Mouse (Mus musculus) forebrain, embryonic 15.5 days (tissue): Measurements from ENCODE around the gene Decr2. TPM values are rescaled to one million over a fixed set of nuclear protein-coding genes. Genes with fewer than 3 reads are reported as not detected.
"Not testable (repeated sequence)": the region's sequence is repeated elsewhere in the genome, so short reads cannot be mapped to it uniquely, and the experiment has no call there.

Source experiments
- ATAC-seq: fragments of 200-750 bp; cut with Nextera tagmentation; replicated peaks from 2 replicates; pipeline ENCODE4 v1.8.0; 2017; ENCODE audit warnings: mild to moderate bottlenecking, moderate TSS enrichment, moderate library complexity
- H3K27ac ChIP-seq: fragments of 300-500 bp; sonication (generic); replicated peaks from 2 replicates; pipeline ENCODE4 v1.5.1; 2015; ENCODE audit warnings: mild to moderate bottlenecking, inconsistent platforms
- H3K27me3 ChIP-seq: fragments of 300-500 bp; sonication (generic); 2 replicates; pipeline ENCODE4 v1.6.1; 2015; ENCODE audit warnings: inconsistent platforms
- H3K36me3 ChIP-seq: fragments of 300-500 bp; sonication (generic); 2 replicates; pipeline ENCODE4 v1.6.1; 2015; ENCODE audit warnings: mild to moderate bottlenecking, inconsistent platforms
- H3K4me1 ChIP-seq: fragments of 300-500 bp; sonication (generic); 2 replicates; pipeline ENCODE4 v1.6.1; 2015; ENCODE audit warnings: inconsistent platforms
- H3K4me2 ChIP-seq: fragments of 300-500 bp; sonication (generic); replicated peaks from 2 replicates; pipeline ENCODE4 v1.6.1; 2015; ENCODE audit warnings: mild to moderate bottlenecking, inconsistent platforms
- H3K4me3 ChIP-seq: fragments of 300-500 bp; sonication (generic); 2 replicates; pipeline ENCODE4 v1.5.1; 2015; ENCODE audit warnings: mild to moderate bottlenecking, inconsistent platforms
- H3K9ac ChIP-seq: fragments of 300-500 bp; sonication (generic); replicated peaks from 2 replicates; pipeline ENCODE4 v1.6.1; 2015; ENCODE audit warnings: mild to moderate bottlenecking, inconsistent platforms
- H3K9me3 ChIP-seq: fragments of 300-500 bp; sonication (generic); 2 replicates; pipeline ENCODE4 v1.6.1; 2016; ENCODE audit warnings: inconsistent platforms
- WGBS: fragments of 180-500 bp; shearing (Covaris S2); methylation state at CpG from one replicate; pipeline ENCODE4 v1.1.7; 2015; ENCODE audit warnings: mixed read lengths; 5-methylcytosine and 5-hydroxymethylcytosine counted together
- polyA plus RNA-seq: library from polyadenylated mRNA; unstranded; fragments of >200 nt; fragmentation: Nextera tagmentation; extraction: Ambion mirVana; gene quantifications from 2 replicates; pipeline ENCODE4 v1.2.1, GENCODE M21; 2015

Decr2 gene
- polyA plus RNA-seq, 1 experiment from 2014 or later, result 29.1 TPM

GRCm38 (mm10) chr17:26110156-26110555 is 20.0 kb upstream of the Decr2 start:
- Histone ChIP-seq H3K36me3 (no peaks in the 10 kb centered on the region), H3K27ac (no peak overlapping the region), H3K27me3 (peaks cover 21% of the 10 kb centered on the region), H3K9me3 (no peaks in the 10 kb centered on the region), H3K9ac (no peak overlapping the region), H3K4me2 (no peak overlapping the region), H3K4me1 (peaks cover 6% of the 10 kb centered on the region), H3K4me3 (no peak overlapping the region)
- WGBS, result 14% methylated on average over 4 of the region's 4 CpGs
- ATAC-seq, result no peak

- Histone ChIP-seq H3K9me3 (no peaks in the 10 kb centered on the region), H3K27me3 (0 out of 2 replicates have a peak, but pooled peaks cover 1% of the 10 kb centered on the region), H3K36me3 (no peaks in the 10 kb centered on the region), H3K4me2 (no peak overlapping the region), H3K27ac (no peak overlapping the region), H3K4me1 (no peaks in the 10 kb centered on the region), H3K9ac (no peak overlapping the region), H3K4me3 (no peak overlapping the region)
- ATAC-seq, result no peak
- WGBS, result 73% methylated on average over 3 of the region's 4 CpGs
These were observed 15.5 kb upstream of the Decr2 start for GRCm38 (mm10) chr17:26105619-26106018.

GRCm38 (mm10) chr17:26101478-26101877 is 11.3 kb upstream of the Decr2 start:
- H3K36me3 ChIP-seq, result no peaks in the 10 kb centered on the region
- 40% methylated on average over 4 of the region's 4 CpGs for WGBS
- no peaks in the 10 kb centered on the region for H3K4me1 ChIP-seq
- H3K9ac ChIP-seq, result no peak overlapping the region
- H3K27ac ChIP-seq, result no peak overlapping the region
- no peak overlapping the region for H3K4me2 ChIP-seq
- no peaks in the 10 kb centered on the region for H3K27me3 ChIP-seq
- ATAC-seq, result no peak
- no peaks in the 10 kb centered on the region for H3K9me3 ChIP-seq
- H3K4me3 ChIP-seq, result no peak overlapping the region

DNA sequence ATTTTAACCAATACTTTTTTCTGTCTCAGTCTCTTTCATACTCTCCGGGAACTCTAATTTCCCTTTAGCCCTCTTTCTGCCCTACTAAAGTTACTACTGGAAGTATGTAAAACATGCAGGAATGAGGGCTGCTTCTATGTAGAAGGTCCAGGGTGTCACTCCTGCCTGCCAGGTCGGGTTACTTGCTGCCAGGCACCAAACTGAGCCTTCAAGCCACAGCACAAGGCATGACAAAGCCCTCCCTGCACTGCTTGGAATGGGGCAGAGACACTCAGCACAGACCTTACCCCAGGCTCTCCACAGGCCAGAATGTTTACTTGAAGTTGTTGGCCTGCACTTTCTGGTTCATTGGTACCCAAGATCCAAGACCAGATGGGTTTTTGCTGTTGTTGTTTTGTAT is 10.0 kb upstream of the Decr2 start:
- H3K4me2 ChIP-seq, result no peak overlapping the region
- H3K36me3 ChIP-seq, result no peaks in the 10 kb centered on the region
- H3K4me3 ChIP-seq, result no peak overlapping the region
- 43% methylated on average over 2 of the region's 2 CpGs for WGBS
- no peak for ATAC-seq
- H3K27ac ChIP-seq, result no peak overlapping the region
- peaks cover 6% of the 10 kb centered on the region for H3K4me1 ChIP-seq
- H3K9me3 ChIP-seq, result no peaks in the 10 kb centered on the region
- no peak overlapping the region for H3K9ac ChIP-seq
- no peaks in the 10 kb centered on the region for H3K27me3 ChIP-seq

DNA sequence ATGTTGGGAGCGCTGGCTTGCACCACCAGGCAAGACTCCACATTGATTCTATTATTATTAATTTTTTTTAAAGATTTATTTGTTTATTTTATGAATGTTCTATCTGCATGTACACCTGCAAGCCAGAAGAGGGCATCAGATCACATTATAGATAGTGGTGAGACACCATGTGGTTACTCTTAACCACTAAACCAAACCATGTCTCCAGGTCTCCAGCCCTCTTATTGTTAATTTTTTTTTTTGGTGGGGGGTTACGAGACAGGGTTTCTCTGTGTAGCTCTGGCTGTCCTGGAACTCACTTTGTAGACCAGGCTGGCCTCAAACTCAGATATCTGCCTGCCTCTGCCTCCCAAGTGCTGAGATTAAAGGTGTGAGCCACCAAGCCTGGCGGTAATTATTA is 9.2 kb upstream of the Decr2 start:
- H3K9ac ChIP-seq, H3K27ac ChIP-seq, ATAC-seq, H3K9me3 ChIP-seq, H3K4me3 ChIP-seq, H3K36me3 ChIP-seq, H3K27me3 ChIP-seq, H3K4me2 ChIP-seq: not testable (repeated sequence)
- peaks cover 13% of the 10 kb centered on the region for H3K4me1 ChIP-seq
- 54% methylated on average over 3 of the region's 3 CpGs for WGBS

- no peak for ATAC-seq
- Histone ChIP-seq H3K4me1 (peaks cover 13% of the 10 kb centered on the region), H3K4me3 (no peak overlapping the region), H3K4me2 (no peak overlapping the region), H3K27ac (no peak overlapping the region), H3K36me3 (no peaks in the 10 kb centered on the region), H3K9ac (no peak overlapping the region), H3K9me3 (no peaks in the 10 kb centered on the region), H3K27me3 (no peaks in the 10 kb centered on the region)
- WGBS, result 92% methylated on average over 7 of the region's 7 CpGs
These were observed 8.3 kb upstream of the Decr2 start for GRCm38 (mm10) chr17:26098461-26098860.

DNA sequence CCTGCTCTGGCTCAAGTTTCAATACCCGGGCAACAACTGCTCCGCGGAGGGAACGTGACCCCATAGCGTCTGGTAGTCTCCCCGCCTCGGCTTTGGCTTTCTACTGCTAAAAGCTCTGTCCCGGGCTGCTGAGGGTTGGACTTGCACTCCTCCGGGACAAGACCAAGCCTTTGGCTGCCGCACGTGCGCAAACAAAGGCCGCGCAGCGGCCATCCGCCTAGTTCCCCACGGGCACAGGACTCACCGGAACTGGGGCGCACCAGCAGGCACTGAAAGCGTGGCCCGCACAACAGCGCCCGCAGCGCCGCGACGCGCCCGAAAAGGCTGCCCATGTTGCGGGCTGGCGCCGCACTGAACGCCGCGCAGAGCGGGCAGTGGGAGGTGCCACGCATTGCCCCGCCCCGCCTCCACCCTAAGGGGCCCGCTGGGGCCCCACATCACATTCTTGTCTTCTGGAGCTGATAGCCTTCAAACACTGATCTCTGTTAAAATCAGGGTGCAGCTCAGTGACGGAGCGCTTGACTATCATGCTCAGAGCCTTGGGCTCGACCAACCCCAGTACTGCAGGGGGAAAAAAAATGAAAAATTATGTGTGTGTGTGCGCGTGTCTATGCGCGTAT is 5.1 kb upstream of the Decr2 start, which contains the start of gene Nme4:
Gene Nme4, minus strand, starts transcription at position 482 of the 620 bp plus-strand sequence.
- no peaks in the 10 kb centered on the region for H3K9me3 ChIP-seq
- peak within 1 kb of the TSS; percentile 63 for H3K27ac ChIP-seq
- ATAC-seq, result peak; percentile 86
- H3K4me1 ChIP-seq, result peaks cover 13% of the 10 kb centered on the region
- no peaks in the 10 kb centered on the region for H3K27me3 ChIP-seq
- WGBS, result 3% methylated on average over 47 of the region's 47 CpGs
- peak within 1 kb of the TSS; percentile 72 for H3K9ac ChIP-seq
- H3K36me3 ChIP-seq, result no peaks in the 10 kb centered on the region
- peak within 1 kb of the TSS; percentile 58 for H3K4me3 ChIP-seq
- H3K4me2 ChIP-seq, result peak within 1 kb of the TSS; percentile 81

DNA sequence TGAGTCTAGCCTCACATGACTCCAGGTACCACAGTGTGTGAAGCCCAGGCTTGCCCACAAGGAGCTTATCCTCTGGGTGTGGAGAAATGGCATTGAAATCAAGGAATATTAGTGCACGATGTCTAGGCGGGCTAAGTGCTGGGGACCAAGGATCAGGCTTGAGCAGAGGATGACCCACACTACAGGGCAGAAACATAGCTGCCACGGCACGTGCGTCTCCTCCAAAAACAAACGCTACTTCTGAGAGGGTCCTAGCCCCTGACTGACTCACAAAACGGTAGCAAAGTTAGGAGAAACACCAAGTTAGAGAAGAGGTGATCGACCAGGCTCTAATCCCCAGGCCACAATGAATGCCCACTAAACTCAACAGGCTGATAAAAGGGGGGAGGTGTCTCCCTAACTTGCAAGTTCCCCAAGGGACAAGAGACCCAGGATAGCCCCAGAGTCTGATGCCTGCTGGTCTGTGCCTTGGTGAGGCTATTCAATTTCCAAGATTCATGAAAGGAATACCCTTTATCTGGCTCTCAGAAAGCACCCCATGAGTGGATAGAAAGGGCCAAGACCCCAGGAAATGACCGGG is 4.5 kb upstream of the Decr2 start:
- H3K27me3 ChIP-seq, result no peaks in the 10 kb centered on the region
- no peak for ATAC-seq
- H3K9me3 ChIP-seq, result no peaks in the 10 kb centered on the region
- peak overlapping the region; percentile 58 for H3K4me3 ChIP-seq
- no peaks in the 10 kb centered on the region for H3K36me3 ChIP-seq
- 22% methylated on average over 9 of the region's 9 CpGs for WGBS
- H3K9ac ChIP-seq, result peak overlapping the region; percentile 72
- peaks cover 13% of the 10 kb centered on the region for H3K4me1 ChIP-seq
- H3K4me2 ChIP-seq, result peak overlapping the region; percentile 81
- H3K27ac ChIP-seq, result peak overlapping the region; percentile 63; the same call in 1 of the 2 replicates

GRCm38 (mm10) chr17:26087059-26087564 is 3.0 kb downstream of the Decr2 start:
- Histone ChIP-seq H3K27ac (no peak overlapping the region), H3K27me3 (no peaks in the 10 kb centered on the region), H3K4me2 (no peak overlapping the region), H3K4me1 (no peaks in the 10 kb centered on the region; the same call in 1 of the 2 replicates), H3K4me3 (no peak overlapping the region), H3K9me3 (no peaks in the 10 kb centered on the region), H3K36me3 (0 out of 2 replicates have a peak, but pooled peaks cover 3% of the 10 kb centered on the region), H3K9ac (no peak overlapping the region)
- WGBS, result 94% methylated on average over 9 of the region's 9 CpGs
- ATAC-seq, result no peak

DNA sequence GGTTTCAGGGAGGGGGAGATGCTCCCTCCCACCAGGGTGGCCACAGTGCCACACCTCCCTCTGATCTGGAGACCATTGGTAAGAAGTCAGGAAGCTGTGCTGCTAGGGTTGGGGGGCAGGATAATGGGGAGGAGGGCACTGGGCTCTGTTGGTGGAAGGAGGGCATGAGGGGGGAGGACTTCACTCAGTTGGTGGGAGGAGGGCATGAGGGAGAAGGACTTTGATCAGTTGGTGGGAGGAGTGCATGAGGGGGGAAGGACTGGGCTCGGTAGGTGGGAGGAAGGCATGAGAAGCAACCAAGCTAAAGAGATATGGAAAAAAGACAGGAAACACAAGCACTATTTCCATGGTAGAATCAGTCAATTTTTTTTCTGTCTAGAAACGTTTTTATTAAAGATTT is 9.3 kb downstream of the Decr2 start:
- Histone ChIP-seq H3K4me2 (no peak overlapping the region), H3K9ac (no peak overlapping the region), H3K4me3 (no peak overlapping the region), H3K27ac (no peak overlapping the region), H3K27me3 (no peaks in the 10 kb centered on the region), H3K4me1 (no peaks in the 10 kb centered on the region), H3K9me3 (no peaks in the 10 kb centered on the region), H3K36me3 (0 out of 2 replicates have a peak, but pooled peaks cover 3% of the 10 kb centered on the region)
- 62% methylated on average over 2 of the region's 2 CpGs for whole genome bisulfite sequencing
- ATAC-seq, result no peak

GRCm38 (mm10) chr17:26078851-26079250 is 11.3 kb downstream of the Decr2 start:
- Histone ChIP-seq H3K27ac (peak overlapping the region; percentile 27; the same call in 1 of the 2 replicates), H3K27me3 (no peaks in the 10 kb centered on the region), H3K4me2 (no peak overlapping the region), H3K4me3 (no peak overlapping the region), H3K9me3 (no peaks in the 10 kb centered on the region), H3K36me3 (0 out of 2 replicates have a peak, but pooled peaks cover 3% of the 10 kb centered on the region), H3K4me1 (no peaks in the 10 kb centered on the region), H3K9ac (no peak overlapping the region)
- ATAC-seq, result no peak
- WGBS, result 56% methylated on average over 2 of the region's 2 CpGs

DNA sequence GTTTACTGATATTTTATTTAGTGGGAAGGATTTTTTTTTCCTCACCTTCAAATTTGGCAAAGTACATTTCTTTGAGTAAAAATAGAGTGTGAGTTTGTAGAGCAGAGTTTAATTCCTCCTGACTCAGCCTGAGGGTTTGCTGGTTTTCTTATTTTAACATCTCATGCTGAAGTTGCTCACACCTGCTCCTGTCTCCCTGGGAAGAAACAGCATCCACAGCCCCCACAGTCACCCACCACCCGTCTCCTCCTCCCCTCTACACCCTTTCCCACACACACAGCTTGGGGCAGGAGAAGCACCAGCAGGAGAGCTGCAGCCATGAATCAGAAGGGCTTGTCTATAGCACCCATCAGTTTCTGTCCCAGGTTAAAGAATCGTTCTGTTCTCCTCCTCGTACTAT is 14.9 kb downstream of the Decr2 start:
- Histone ChIP-seq H3K9me3 (no peaks in the 10 kb centered on the region), H3K4me3 (no peak overlapping the region), H3K4me2 (no peak overlapping the region), H3K27ac (no peak overlapping the region), H3K36me3 (no peaks in the 10 kb centered on the region), H3K27me3 (0 out of 2 replicates have a peak, but pooled peaks cover 3% of the 10 kb centered on the region), H3K9ac (no peak overlapping the region), H3K4me1 (peaks cover under 1% of the 10 kb centered on the region; the same call in 1 of the 2 replicates)
- ATAC-seq, result no peak
- 62% methylated on average over 3 of the region's 3 CpGs for WGBS
